Mouse (Mus musculus): ENCODE data around the gene Cacna1f.

DNA sequence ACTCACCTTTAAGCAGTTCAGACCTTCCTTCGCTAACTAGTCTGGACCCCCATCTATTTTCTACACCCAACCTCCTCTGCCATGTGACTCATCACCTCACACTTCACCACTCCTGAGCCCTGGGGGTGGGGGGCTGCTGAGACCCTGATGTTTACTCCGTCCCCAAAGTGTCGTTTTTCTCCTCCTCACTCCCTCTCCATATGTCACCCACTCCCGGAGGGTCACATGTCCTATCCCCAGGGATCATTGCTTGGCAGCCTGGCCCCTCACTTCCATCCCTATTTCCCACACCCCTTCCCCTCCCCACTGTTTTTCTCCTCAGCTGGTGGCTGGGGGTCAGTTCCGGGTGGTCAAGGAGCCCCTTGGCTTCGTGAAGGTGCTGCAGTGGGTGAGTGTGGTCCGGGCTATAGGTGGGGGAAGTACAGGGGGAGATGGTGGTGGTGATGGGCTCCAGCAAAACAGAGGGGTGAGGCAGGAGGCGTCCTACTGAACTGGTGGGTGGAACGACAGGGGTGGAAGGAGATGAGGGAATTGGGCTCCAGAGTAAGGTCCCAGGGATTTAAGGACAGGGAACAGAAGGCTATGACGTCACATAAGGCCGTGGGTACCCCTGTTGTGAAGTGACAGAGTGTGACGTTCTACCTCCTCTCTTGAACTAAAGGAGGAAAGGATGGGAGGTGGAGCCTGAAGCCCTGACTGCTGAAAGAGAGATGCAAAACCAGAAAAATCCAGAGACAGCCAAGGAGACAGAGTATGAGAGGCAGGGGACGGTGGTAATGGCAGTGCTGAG, 32.8 kb downstream of the Cacna1f start:
- TF ChIP-seq CTCF (IDR thresholded peaks at IDR 0.05; ENCODE audit: control insufficient read depth, insufficient read depth, insufficient read length): no peak
- TF ChIP-seq MAX (IDR thresholded peaks at IDR 0.05): no peak
- TF ChIP-seq USF1 (IDR thresholded peaks at IDR 0.05; ENCODE audit: low read depth): no peak
- no peak for TF ChIP-seq FOSL1 (IDR thresholded peaks at IDR 0.05; ENCODE audit: insufficient read depth, low read length, poor library complexity, severe bottlenecking)
- no peak for TF ChIP-seq MYOD1 (IDR thresholded peaks at IDR 0.05; ENCODE audit: control insufficient read depth, insufficient read length, low read depth)
- TF ChIP-seq CEBPB (IDR thresholded peaks at IDR 0.05; ENCODE audit: low read depth): no peak
